Mouse (Mus musculus) ES-E14 (cell line): ENCODE measurements at regions not wholly inside any gene's neighbourhood (a gene's known extent, or its start where the extent isn't known, plus 50 kb on each side); places are given as distances from the start of the nearest gene placed in this dataset.

Experiments used
- CHD2 ChIP-seq: IDR thresholded peaks from 2 replicates; pipeline ENCODE4 v1.6.1; 2014; ENCODE audit warnings: mild to moderate bottlenecking, low read depth, low read length, inconsistent platforms
- HCFC1 ChIP-seq: IDR thresholded peaks from 2 replicates; pipeline ENCODE4 v1.6.1; 2012; ENCODE audit warnings: low read length, inconsistent platforms, borderline replicate concordance; ENCODE audit not compliant: insufficient read depth
- MAFK ChIP-seq: IDR thresholded peaks from 2 replicates; pipeline ENCODE4 v1.6.1; 2014; ENCODE audit warnings: mild to moderate bottlenecking, low read depth, low read length, inconsistent platforms; ENCODE audit not compliant: insufficient read depth

DNA sequence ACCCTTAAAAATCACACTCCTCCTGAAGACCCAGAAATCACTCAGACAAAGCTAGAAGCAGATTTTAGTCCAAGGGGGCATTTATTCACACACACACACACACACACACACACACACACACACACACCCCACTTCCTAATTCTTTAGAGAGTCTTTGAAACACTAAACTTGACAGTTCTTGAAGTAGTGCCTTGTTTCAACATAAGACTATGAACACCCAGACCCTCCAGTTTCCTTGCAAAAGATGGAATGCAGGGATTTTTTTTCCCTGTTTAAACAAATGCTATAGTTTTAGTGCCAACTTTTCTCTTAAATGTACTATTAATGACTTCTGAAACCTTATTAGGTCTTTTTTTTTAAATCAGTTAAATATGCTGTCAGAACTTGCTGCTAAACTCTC lies 279.2 kb upstream of the Fat1 start:
- TF ChIP-seq HCFC1 (no peak), CHD2 (no peak), MAFK (no peak)
